Mouse (Mus musculus): ENCODE data around the gene Ablim2.

GRCm38 (mm10) chr5:35893093-35893804, 135.6 kb downstream of the Ablim2 start, which contains the start of gene Afap1:
- TF ChIP-seq CTCF (IDR thresholded peaks at IDR 0.05; ENCODE audit: low read depth, low read length): no peak
- TF ChIP-seq POLR2A (IDR thresholded peaks at IDR 0.05; ENCODE audit: borderline replicate concordance, low read depth, low read length): no peak
